Mouse (Mus musculus): ENCODE data around the gene Cldnd2.

Gene Cldnd2

GRCm38 (mm10) chr7:43443126-43443916, 2.7 kb downstream of the Cldnd2 start:
- peak; percentile 70 for DNase-seq (ENCODE audit: extremely low read depth, insufficient read length, low spot score)

GRCm38 (mm10) chr7:43443917-43444293, 3.3 kb downstream of the Cldnd2 start, which contains the start of the genes Etfb and Gm45233:
Gene Etfb (plus strand): TSS chr7:43444083.
Gene Gm45233 (plus strand): TSS chr7:43444128.
- peak; percentile 92 for DNase-seq (ENCODE audit: extremely low read depth, insufficient read length, low spot score)

GRCm38 (mm10) chr7:43447801-43448200, 7.2 kb downstream of the Cldnd2 start:
- DNase-seq (ENCODE audit: extremely low read depth, insufficient read length, low spot score), result no peak

GRCm38 (mm10) chr7:43448246-43448645, 7.7 kb downstream of the Cldnd2 start:
- no peak for DNase-seq (ENCODE audit: extremely low read depth, insufficient read length, low spot score)

GRCm38 (mm10) chr7:43449811-43450210, 9.2 kb downstream of the Cldnd2 start:
- DNase-seq (ENCODE audit: extremely low read depth, insufficient read length, low spot score), result no peak

- no peak for DNase-seq (ENCODE audit: extremely low read depth, insufficient read length, low spot score)
Measured at GRCm38 (mm10) chr7:43451726-43452125, 11.1 kb downstream of the Cldnd2 start.

- DNase-seq (ENCODE audit: extremely low read depth, insufficient read length, low spot score), result no peak
Measured at GRCm38 (mm10) chr7:43452609-43453008, 12.0 kb downstream of the Cldnd2 start.

GRCm38 (mm10) chr7:43453599-43454355, 13.2 kb downstream of the Cldnd2 start:
- no peak for DNase-seq (ENCODE audit: extremely low read depth, insufficient read length, low spot score)

- no peak for DNase-seq (ENCODE audit: extremely low read depth, insufficient read length, low spot score)
Measured at GRCm38 (mm10) chr7:43454371-43454770, 13.8 kb downstream of the Cldnd2 start.

GRCm38 (mm10) chr7:43462851-43463250, 22.3 kb downstream of the Cldnd2 start, which contains the start of gene Vsig10l:
Gene Vsig10l (plus strand): TSS chr7:43463151.
- no peak for DNase-seq (ENCODE audit: extremely low read depth, insufficient read length, low spot score)

- DNase-seq (ENCODE audit: extremely low read depth, insufficient read length, low spot score), result no peak
Measured at GRCm38 (mm10) chr7:43463976-43464375, 23.4 kb downstream of the Cldnd2 start.

- DNase-seq (ENCODE audit: extremely low read depth, insufficient read length, low spot score), result no peak
Measured at GRCm38 (mm10) chr7:43464864-43465343, 24.3 kb downstream of the Cldnd2 start.

GRCm38 (mm10) chr7:43465344-43466098, 24.9 kb downstream of the Cldnd2 start:
- no peak for DNase-seq (ENCODE audit: extremely low read depth, insufficient read length, low spot score)

- DNase-seq (ENCODE audit: extremely low read depth, insufficient read length, low spot score), result peak; percentile 69
Measured at GRCm38 (mm10) chr7:43466099-43466694, 25.6 kb downstream of the Cldnd2 start.

- no peak for DNase-seq (ENCODE audit: extremely low read depth, insufficient read length, low spot score)
Measured at GRCm38 (mm10) chr7:43470373-43470772, 29.8 kb downstream of the Cldnd2 start.

- no peak for DNase-seq (ENCODE audit: extremely low read depth, insufficient read length, low spot score)
Measured at GRCm38 (mm10) chr7:43475706-43476105, 35.1 kb downstream of the Cldnd2 start.

- no peak for DNase-seq (ENCODE audit: extremely low read depth, insufficient read length, low spot score)
Measured at GRCm38 (mm10) chr7:43476376-43476775, 35.8 kb downstream of the Cldnd2 start.

- DNase-seq (ENCODE audit: extremely low read depth, insufficient read length, low spot score), result peak; percentile 30
Measured at GRCm38 (mm10) chr7:43481191-43481590, 40.6 kb downstream of the Cldnd2 start.

GRCm38 (mm10) chr7:43482090-43482716, 41.6 kb downstream of the Cldnd2 start:
- no peak for DNase-seq (ENCODE audit: extremely low read depth, insufficient read length, low spot score)

- DNase-seq (ENCODE audit: extremely low read depth, insufficient read length, low spot score), result no peak
Measured at GRCm38 (mm10) chr7:43483236-43483635, 42.7 kb downstream of the Cldnd2 start.

Data from 3134 (cell line).